ENCODE assay signal across 16 mouse cellular contexts in the genomic region with DNA sequence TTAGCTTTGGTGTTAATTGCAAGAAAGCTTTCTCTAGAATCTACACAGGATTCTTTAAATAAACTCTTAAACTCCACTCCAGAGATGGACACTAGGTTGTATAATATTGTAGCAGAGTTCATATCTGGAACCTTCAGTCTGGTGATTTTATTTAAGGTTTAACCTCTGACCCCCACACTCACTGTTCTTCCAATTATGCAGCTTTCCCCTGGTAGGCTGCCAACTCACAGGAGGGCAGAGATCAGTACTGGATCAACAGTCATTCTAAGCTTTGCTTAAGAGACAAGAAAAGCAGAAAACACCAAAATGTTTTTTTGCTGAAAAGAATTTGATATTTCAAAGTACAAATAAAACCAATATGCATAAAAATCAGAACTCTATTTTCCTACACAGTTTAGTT.
A peak's percentile ranks its signal among the peaks of the same experiment; 100 is the strongest.
DNase-seq lines count a peak whose midpoint lies in the region; ATAC-seq and TF ChIP-seq lines count a peak whose summit lies in the region.
"Had no signal": no experiment of that assay in that cellular context is flagged by ENCODE, and none has a peak within 500 bp of the region (broad histone marks: within the 10 kb centered on the region; RNA-seq: fewer than 3 reads in every experiment).

No protein-coding gene starts in this region.

- ATAC-seq in midbrain, embryonic 14.5 days (ENCODE audit: low FRiP score, low TSS enrichment), result no peak
- ATAC-seq: hindbrain, postnatal 0 days had no signal

- no peak overlapping the region for H3K4me2 ChIP-seq in midbrain, embryonic 14.5 days (ENCODE audit: low read length)
- H3K4me2 ChIP-seq: embryonic facial prominence, embryonic 13.5 days; forebrain, embryonic 12.5 days had no signal

- no peak overlapping the region for H3K9ac ChIP-seq in midbrain, embryonic 14.5 days (replicated peaks; ENCODE audit: low read length)
- H3K9ac ChIP-seq: embryonic facial prominence, embryonic 13.5 days; forebrain, embryonic 12.5 days had no signal

- H3K27ac ChIP-seq in midbrain, embryonic 14.5 days (replicated peaks; ENCODE audit: low read depth, low read length), result no peak overlapping the region
- H3K27ac ChIP-seq: embryonic facial prominence, embryonic 13.5 days; forebrain, embryonic 12.5 days; gastrocnemius, adult 2 months; hindbrain, postnatal 0 days had no signal

- no peak overlapping the region for H3K4me3 ChIP-seq in lung, adult 2 months (replicated peaks; ENCODE audit: extremely low read depth, low read depth, low read length)
- no peak overlapping the region for H3K4me3 ChIP-seq in midbrain, embryonic 14.5 days (replicated peaks; ENCODE audit: low read depth, low read length)
- H3K4me3 ChIP-seq: embryonic facial prominence, embryonic 13.5 days; forebrain, embryonic 12.5 days; gastrocnemius, adult 2 months; megakaryocyte, embryonic 14.5 days had no signal

- no peak for TF ChIP-seq CTCF in lung, adult 2 months (IDR thresholded peaks at IDR 0.05; ENCODE audit: insufficient read depth, low read length)

- peak; percentile 54 to 56 for DNase-seq in cerebellum, postnatal 14 days
- no peak for DNase-seq in cerebellum, postnatal 36 days
- DNase-seq in lung, postnatal 36 days, result peak; percentile 8
- no peak for DNase-seq in lung, adult 2 months
- peak; percentile 88 to 92 for DNase-seq in kidney, postnatal 36 days
- DNase-seq in right cerebral cortex, postnatal 25 days, result no peak
- no peak for DNase-seq in midbrain, embryonic 14.5 days
- DNase-seq: gastrocnemius, adult 2 months; heart, postnatal 36 days; lung, adult 18-20 months; right cerebral cortex, adult 18-20 months had no signal

- no peaks in the 10 kb centered on the region; the same call in 1 of the 2 replicates for H3K4me1 ChIP-seq in lung, adult 2 months (ENCODE audit: control insufficient read depth, insufficient read depth, low read length)
- no peaks in the 10 kb centered on the region for H3K4me1 ChIP-seq in midbrain, embryonic 14.5 days (ENCODE audit: control insufficient read depth, insufficient read depth, low read length)
- H3K4me1 ChIP-seq: embryonic facial prominence, embryonic 13.5 days; forebrain, embryonic 12.5 days; megakaryocyte, embryonic 14.5 days had no signal

- TF ChIP-seq POLR2A in lung, adult 2 months (IDR thresholded peaks at IDR 0.05; ENCODE audit: borderline replicate concordance, extremely low read depth, low read depth, low read length), result no peak

- no peaks in the 10 kb centered on the region for H3K27me3 ChIP-seq in midbrain, embryonic 14.5 days (ENCODE audit: control insufficient read depth, insufficient read depth, low read length)
- H3K27me3 ChIP-seq: embryonic facial prominence, embryonic 13.5 days; forebrain, embryonic 12.5 days; megakaryocyte, embryonic 14.5 days had no signal

- H3K9me3 ChIP-seq in midbrain, embryonic 14.5 days (ENCODE audit: control insufficient read depth, low read length), result no peaks in the 10 kb centered on the region
- H3K9me3 ChIP-seq: embryonic facial prominence, embryonic 13.5 days; forebrain, embryonic 12.5 days; G1E; megakaryocyte, embryonic 14.5 days had no signal

- peaks cover 4% of the 10 kb centered on the region; the same call in 1 of the 2 replicates for H3K36me3 ChIP-seq in midbrain, embryonic 14.5 days (ENCODE audit: control insufficient read depth, insufficient read depth, low read length)
- H3K36me3 ChIP-seq: embryonic facial prominence, embryonic 13.5 days; forebrain, embryonic 12.5 days; G1E had no signal

Comparison
In these comparisons a context has a peak if more than half of its experiments do, and no peak if none do; other contexts are left out.
1. DNase-seq: peak in cerebellum, postnatal 14 days (2 of 2), lung, postnatal 36 days (single experiment) and kidney, postnatal 36 days (2 of 2); none in cerebellum, postnatal 36 days (0 of 2), lung, adult 2 months (single experiment), right cerebral cortex, postnatal 25 days (single experiment) and midbrain, embryonic 14.5 days (single experiment).